Mouse (Mus musculus) lung, postnatal 14 days (tissue): ENCODE results near the gene Rfwd3.
"Not testable (repeated sequence)": the region's sequence is repeated elsewhere in the genome, so short reads cannot be mapped to it uniquely, and the experiment has no call there.

ENCODE experiments used
- DNase-seq: peaks from one replicate; pipeline ENCODE4 v3.0.0; 2021

Rfwd3 gene

DNA sequence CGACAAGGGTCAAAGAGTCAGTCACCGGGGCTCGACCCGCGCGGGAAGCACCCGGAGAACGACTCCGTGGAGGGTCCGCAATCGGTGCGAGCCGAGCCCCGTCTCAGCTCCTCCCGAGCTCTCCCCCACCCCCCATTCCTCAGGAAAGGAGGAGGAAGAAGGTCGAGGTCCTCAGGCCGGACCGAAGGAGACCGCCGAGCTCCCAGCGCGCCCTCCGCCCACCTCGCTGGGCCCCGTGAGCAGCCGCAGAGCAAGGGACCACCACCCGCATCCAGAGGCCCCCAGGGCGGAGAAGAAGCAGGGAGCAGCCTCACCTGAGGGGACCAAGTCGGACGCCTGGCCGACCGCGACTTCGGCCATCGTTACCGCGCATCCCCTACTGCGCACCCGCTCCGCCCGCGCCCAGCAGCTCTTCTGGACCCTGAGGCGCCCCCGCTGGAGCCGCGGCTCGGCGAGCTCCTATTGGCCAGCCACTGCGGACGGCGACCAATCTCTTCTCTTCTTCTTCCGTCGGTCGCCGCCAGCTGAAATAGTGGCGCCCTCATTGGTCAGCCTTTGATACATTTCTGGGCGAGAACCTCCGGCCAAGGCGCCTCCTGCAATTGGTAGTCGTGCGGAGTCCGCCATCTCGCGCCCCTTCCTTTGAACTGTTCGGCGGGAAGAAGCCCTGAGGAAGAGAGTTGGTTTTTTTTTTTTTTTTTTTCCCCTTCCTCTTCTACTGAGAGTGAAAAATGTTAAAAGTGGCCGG lies at the start of gene Rfwd3:
Gene Rfwd3, minus strand, starts transcription at position 402 of the 748 bp plus-strand sequence.
- peak; percentile 95 for DNase-seq

DNA sequence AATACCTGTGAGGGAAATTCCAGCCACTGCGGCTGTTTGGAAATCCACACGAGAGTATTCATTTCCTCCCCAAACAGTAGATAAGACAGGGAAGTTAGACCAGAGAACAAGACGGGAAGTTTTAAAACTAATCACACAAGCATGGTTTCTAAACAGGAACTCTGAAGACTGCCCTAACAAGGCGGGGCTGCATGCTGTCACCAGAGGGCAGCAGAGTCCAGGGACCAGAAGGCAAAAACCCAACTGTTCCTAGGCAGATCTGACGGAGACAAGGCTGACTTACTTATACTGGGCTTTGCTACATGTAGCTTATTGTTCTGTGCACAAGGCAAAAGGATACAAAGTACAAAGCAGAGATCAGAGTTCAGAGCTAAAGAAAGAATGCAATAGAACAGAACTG lies 43.2 kb upstream of the Rfwd3 start:
- peak; percentile 89 for DNase-seq

DNA sequence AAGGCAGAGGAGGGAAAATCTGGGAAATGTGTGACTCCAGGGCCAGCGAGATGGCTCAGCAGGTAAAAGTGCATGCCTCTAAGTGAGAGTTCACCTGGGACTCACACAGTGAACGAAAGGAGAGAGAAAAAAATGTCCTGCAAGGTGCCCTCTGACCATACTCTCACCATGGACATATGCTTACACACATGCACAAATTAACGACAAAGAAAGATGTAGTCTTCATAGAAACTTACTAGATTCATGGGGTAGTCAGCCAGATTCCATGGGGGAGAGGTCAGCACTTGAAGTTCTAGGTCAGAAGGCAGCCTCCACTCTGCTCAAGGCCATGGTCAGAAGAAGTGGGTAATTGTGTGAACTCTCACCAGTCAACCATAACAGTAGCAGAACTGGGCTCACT lies 40.2 kb upstream of the Rfwd3 start:
- no peak for DNase-seq

DNA sequence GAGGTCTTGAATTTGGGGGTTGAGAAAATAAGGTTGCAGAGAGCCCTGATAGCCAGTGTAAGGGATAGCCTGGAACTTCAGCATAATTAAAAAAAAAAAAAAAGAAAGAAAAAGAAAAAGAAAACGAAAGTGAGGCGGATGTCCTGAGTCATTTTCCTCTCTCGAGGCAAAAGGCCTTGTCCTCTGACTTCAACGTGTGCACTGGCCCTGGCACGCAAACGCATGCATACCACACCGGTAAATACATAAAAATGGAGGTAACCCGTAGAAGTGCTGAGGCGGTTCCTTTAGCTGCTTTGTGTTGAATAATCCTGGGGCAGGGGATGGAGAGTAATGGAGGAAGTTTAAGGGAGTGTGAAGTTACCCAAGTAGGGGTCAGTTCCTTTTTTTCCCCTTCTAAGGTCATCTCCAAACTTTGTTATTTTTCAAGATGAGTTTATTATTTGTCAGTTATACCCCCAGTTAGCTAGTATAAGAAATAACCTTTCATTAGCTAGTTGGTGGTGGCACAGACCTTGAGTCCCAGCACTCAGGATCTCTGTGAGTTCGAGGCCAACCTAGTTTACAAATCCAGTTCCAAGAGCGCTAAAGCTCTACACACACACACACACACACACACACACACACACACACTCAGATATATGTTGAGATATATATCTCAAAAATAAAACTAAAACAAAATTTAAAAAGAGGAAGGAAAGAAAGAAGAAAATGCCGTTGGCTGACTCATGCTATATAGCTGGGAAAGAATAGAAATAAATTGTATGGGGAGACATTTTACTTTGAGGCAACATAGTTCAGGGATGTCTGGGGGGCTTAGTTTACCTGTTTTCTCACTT lies 38.6 kb upstream of the Rfwd3 start:
- DNase-seq, result no peak

DNA sequence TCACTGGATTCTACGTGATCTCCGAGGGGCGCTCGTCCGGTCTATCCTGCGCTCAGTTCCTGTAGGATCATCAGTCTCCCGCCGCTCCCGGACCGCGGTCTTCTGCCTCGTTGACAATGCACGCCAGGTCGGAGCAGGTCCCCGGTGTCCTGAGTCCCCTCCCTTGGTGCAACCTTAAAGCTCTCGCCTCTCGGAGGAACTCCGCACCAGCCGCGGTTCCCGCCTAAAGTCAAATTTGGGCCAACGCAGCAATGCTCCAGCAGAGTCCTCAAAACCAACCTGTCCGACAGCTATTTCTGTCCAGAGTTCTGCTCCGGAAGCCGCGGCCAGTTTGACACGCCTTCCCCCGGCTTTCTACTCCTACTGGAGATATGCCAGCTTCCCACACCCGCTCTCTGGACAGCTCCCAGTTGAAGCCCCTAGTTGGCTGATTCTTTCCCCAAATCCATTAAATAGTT lies 37.9 kb upstream of the Rfwd3 start, which contains the start of gene Mlkl:
Gene Mlkl, minus strand, starts transcription at position 288 of the 458 bp plus-strand sequence.
- peak; percentile 56 for DNase-seq

DNA sequence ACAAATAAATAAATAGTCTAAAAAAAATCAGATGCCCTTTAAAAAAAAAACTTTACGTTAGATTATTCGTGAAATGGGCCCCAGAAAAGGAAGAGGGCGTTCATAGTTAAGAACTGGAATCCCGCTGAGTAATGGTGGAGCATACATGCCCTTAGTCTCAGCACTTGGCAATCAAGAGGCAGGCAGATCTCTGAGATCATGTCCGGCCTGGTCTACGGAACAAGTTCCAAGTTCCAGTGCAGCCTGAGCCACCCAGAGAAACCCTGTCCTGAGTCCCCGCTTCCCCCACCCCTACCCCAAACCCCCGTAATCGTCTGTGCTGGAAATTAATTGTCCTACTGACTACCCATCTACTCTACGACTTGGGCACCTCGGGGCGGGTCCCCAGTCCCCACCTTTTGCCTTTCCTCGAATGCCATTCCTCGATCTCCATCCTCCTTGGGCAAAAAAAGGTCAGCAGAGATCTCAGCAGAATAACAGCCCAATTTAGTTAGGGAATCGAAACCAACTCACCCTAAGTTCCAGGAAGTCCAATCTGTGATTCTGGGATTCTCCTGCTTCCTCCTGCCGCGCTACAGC lies 37.4 kb upstream of the Rfwd3 start:
- peak; percentile 3 for DNase-seq

DNA sequence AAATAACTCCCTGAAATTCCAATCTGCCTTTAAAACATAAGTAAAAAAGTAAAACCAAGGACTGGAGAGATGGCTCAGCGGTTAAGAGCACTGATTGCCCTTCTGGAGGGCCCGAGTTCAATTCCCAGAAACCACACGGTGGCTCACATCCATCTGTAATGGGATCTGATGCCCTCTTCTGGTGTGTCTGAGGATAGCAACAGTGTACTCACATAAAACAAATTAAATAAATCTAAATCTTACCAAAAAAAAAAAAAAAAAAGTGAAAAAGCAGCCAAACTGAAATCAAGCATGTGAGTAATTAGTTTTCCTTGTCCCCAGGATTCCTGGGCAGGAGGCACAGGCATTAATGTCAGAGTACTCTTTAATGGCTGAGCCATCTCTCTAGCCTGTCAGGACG lies 36.7 kb upstream of the Rfwd3 start:
- DNase-seq, result no peak

DNA sequence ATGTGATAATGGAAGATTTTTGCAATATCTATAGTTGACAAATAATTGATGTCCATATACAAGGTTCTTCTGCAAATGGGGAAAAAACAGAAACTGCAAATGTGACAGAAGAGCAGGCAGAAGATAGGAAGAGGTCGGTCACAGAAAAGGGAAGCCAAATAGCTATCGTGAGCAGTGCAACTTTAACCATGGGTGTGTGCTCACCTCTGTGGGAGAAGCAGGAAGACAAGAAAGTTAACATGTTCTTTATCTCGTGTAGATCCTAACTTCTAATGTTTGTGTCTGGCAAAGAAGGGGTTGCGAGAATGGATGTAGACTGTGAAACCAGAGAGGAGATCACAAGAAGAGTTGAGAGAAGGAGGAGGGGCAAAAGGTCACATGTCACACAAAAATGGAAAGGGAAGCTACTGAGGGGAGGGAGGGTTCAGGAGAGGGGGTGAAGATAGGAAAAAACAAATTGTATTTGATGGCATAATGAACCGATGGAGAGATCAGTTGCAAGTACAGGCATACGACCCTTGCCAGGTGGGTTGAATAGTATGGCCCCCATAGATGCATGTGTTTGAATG lies 25.3 kb upstream of the Rfwd3 start:
- DNase-seq, result no peak

DNA sequence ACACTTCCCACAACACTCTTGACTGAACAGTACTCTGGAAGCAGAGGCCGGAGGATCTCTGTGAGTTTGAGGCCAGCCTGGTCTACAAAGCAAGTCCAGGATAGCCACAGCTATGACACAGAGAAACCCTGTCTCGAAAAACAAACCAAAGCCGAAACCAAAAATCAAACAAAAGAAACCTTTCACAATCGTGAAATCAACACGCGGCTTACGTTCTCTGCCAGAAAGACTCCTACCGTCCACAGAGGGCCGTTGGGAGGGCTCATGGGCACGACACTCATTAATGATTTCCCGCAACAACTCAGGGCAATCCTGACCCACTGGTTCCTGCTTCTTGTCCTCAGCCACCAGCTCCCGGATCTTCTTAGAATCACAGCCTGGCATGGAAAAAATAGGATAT lies 14.7 kb upstream of the Rfwd3 start:
- no peak for DNase-seq

DNA sequence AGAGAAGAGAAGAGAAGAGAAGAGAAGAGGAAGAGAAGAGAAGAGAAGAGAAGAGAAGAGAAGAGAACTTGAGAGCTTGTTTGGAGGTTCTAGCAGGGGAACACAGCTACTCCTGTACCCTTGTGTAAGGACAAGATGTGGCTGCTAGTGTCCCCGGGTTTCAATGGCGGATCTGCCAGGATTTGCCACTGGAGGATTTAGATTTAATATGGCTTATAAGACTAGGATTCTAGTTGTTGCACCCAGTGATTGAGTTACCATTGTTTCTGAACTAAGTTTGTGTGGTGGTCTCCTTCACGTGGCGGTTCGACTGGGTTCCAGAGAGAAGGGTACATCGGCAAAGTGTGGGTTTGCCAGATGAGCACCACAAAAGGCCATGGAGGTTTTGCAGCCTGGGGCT lies 13.9 kb upstream of the Rfwd3 start:
- not testable (repeated sequence) for DNase-seq

DNA sequence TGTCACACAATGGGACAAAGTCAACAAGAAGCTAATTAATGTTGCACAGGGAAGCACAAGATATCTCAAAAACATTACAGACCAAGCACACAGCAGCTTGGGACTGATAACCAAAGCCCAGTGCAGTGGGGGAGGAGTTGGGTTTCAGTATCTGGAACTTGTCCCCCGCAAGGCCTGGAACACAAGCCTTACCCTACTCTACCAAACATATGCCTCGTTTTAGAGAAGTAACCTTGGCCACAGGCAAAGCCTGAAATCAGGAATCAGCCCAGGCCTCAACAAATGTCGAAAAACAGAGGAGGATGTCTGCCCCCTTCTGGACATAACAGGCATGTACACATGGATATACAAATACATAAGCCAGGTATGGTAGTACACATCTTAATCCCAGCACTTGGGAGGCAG lies 12.7 kb upstream of the Rfwd3 start:
- DNase-seq, result no peak

DNA sequence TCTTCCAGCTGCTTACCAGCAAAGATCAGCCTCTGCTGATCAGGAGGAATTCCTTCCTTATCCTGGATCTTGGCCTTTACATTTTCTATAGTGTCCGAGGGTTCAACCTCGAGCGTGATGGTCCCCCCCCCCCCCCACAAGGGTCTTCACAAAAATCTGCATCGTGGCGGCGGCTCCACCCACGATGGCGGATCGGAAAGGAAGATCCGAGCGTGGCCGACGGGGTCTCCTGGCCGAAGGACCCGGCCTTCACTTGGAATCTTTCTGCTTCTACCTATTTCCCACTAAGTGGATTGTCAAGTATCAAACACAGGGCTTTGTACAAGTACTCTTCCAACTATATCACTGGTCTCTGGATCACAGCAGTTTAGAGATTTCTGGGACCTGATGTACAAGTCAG lies 10.0 kb upstream of the Rfwd3 start:
- not testable (repeated sequence) for DNase-seq

DNA sequence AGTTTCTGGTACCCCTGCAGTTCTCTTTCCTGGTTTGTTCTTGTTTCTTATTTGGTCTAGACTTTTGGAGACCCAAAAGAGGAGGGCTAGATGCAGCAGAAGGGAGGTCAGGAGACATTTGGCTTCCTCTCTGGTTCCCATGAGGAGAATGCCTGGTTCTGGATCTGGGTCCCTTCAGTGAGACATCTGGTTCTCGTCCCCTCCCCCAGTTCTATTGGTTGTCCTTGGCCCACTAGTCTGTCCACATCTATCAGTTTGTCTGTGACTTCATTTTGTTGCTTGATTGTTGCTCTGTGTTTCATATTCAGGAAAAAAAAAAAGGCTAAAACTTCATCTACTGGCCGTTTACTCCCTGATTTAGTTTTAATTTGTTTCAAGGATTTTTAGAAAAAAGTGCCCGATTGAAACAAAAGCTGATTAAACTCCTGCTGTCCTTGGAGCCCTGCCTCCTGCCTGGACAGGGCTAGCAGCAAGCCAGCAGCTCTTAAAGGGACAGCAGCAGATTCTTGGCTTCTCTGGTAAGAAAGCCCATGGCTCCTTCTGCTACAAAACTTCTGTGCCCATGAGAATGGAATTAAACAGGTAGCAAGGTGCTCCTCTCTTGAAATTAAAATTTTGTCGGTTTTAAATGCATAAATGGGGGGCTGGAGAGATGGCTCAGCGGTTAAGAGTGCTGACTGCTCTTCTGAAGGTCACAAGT lies 5.2 kb upstream of the Rfwd3 start:
- DNase-seq, result no peak

DNA sequence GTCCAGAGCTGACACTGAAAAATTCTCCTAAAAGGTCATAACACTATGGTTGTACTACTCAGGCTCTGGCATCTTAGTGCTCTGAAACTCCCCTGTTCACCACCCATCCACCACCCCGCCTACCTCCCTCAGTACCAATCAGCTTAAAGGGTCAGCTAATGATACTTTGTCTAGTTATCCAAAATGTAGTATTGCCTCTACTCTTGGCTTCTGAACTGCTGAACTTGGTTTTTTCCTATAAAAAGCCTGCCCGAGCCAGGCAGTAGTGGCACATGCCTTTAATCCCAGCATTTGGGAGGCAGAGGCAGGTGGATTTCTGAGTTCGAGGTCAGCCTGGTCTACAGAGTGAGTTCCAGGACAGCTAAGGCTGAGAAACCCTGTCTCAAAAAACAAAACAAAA lies 4.3 kb upstream of the Rfwd3 start:
- no peak for DNase-seq

DNA sequence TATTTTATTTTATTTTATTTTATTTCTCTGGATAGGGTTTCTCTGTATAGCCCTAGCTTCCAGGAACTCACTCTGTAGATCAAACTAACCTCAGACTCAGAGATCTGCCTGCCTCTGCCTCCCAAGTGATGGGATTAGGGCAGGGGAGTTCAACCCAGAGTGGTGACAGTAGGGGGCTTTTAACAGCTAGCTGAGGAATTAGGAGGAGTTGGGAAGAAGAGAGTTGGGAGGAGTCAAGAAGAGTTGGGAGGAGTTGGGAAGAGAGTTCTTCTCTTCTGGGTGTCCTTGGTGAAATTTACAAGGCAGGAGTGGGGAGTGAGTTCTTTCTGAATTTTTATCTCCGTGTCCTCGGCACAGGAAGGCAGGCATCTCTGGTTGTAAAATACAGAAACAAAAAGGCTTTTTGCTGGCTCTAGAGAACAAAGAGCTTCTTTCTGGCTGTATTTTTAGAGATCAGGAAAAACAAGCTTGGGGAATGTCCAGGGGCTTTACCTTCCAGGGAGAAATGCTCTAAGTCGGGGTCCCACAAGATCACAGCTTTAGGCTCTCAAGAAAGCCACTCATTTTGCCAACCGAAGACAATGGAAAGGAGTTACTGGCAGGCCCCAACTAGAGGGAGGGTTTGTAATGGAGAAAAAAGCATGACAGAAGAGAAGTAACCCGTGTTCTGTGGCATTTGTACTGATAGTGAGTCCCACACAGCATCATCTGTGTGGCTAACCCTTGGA lies 3.2 kb upstream of the Rfwd3 start:
- DNase-seq, result not testable (repeated sequence)

DNA sequence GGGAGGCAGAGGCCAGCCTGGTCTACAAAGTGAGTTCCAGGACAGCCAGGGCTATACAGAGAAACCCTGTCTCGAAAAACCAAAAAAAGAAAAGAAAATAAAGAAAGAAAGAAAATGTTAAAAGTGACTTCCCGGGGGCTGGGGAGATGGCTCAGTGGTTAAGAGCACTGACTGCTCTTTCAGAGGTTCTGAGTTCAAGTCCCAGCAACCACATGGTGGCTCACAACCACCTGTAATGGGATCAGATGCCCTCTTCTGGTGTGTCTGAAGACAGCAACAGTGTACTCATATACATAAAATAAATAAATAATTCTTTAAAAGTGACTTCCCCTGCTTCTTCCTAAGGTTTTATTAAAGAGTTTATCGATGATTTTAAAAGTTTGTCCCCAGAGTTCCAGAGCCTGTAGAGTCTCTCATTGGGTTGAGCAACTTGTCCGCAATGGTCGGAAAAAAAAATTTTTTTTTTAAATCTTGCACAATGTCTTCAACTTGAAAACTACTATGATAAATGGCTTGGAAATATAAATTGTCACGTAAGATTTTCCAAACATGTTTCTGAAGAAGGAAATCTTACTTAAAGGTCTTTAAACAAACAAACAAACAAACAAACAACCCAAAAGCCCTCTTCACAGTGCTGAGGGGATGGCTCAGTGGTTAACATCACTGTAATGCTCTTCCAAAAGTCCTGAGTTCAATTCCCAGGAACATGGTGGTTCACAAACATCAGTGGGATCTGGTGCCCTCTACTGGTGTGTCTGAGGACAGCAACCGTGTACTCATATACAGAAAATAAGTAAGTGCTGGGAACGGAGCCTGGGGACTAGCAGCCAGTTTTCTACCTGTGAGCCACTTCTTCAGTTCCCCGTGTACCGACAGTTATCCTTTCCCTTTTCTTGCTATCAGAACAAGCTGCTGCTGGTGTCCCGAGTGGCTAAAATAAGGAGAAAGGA lies 850 bp upstream of the Rfwd3 start:
- DNase-seq, result peak; percentile 3

DNA sequence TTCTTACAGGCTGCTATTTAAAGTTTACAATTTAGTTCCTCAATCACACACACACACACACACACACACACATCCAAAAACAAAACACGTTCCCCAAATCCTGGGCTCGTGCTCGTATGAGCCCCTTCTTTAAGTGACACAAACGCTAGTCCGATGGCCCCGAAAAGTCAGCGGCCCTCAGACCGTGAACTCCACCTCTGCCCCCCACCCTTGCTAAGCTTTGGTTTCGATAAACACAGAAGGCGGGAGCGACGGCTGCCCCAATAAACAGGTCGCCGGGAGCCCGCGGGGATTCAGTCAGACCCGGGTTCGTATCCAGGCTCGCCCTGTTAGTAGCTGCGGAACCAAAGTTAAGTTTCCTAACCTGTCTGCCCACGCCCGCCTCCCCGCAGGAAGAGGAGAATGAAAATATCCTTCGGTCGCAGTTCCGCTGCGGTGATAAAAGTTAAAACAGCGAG lies 630 bp downstream of the Rfwd3 start:
- peak; percentile 60 for DNase-seq

DNA sequence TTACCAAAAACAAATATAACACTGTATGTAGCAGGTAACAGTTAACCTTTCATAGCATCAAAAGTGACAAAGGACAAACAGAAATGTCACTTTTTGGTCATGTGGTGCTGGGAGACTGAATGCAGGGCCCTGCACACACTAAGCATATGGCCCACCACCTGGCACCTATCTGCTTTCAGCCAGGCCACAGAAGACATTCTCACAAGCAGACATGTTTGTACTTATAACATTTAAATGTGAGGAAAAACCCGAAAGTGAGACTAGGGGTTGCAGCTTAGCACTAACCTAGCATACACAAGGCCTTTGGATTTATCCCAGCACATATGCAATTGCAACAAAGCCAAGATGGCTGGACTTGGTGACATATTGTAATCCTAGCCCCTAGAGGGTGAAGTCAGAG lies 2.0 kb downstream of the Rfwd3 start:
- no peak for DNase-seq

DNA sequence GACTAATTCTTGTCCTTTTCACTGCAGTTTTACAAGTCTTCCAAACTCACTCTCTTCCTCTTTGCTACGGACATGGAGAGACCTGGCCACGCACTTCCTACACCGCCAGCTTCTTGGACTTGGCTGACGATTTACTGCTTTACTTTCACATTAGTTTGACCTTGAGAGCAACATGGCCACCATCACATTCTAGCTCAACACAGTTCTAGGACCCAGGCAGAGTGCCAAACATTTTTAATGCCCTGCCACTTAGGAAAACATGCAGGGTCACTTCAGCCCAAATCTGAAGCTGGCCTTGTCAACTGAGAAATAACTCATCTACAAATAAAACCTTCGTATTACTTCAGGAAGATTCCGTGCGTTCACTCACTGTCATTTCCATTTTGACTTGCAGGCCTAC lies 8.3 kb downstream of the Rfwd3 start:
- no peak for DNase-seq

DNA sequence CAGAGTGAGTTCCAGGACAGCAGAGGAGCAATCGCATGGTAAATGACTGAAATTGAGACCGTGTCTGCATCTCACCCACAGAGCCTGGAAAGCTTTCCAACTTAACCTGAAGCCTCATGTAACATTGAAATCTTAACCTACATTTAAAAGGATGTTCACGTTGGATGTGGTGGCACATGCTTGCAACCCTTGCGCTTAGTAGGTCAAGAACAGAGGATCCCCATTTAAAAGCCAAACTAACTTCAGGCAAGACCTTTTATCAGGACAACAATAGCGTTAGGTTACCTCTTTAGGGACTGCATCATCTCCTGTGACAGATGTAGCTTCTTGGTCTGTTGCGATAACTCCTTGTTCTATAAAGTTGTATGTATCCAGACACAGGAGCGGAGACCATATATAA lies 9.4 kb downstream of the Rfwd3 start:
- DNase-seq, result no peak

DNA sequence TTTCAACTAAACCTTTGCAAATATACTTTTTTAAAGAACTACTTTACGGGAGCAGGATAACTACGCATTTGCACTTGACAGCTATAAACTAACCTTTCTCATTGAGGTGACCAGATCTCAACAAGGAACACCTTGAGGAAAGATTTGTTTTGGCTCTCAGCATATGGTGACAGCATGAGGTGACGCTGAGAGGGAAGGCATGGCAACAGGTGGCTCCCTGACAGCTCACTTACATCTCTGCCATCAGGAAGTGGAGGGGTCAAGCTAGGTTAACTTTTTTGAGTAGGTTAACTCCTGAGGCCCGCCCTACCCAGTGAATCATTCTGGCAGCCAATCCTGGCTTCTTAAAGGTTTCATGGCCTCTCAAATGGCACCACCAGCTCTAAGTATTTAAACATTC lies 14.4 kb downstream of the Rfwd3 start:
- DNase-seq, result no peak
